Mouse (Mus musculus) embryo, embryonic 9.5 days (tissue): ENCODE results near the gene Aff4.

Experiments used
- DNase-seq: peaks from one replicate; pipeline ENCODE4 v3.0.0-alpha.2; 2017; ENCODE audit errors: extremely low spot score

Aff4 gene

GRCm38 (mm10) chr11:53458996-53459395 lies 108.4 kb downstream of the Aff4 start:
- no peak for DNase-seq

GRCm38 (mm10) chr11:53460192-53460591 lies 109.6 kb downstream of the Aff4 start:
- DNase-seq = no peak

- no peak for DNase-seq
These were observed 111.1 kb downstream of the Aff4 start for GRCm38 (mm10) chr11:53461727-53462126.

- DNase-seq = peak; percentile 52
These were observed 113.2 kb downstream of the Aff4 start for GRCm38 (mm10) chr11:53463551-53464424.

- DNase-seq = peak; percentile 85
These were observed 115.8 kb downstream of the Aff4 start for GRCm38 (mm10) chr11:53466231-53466971.

GRCm38 (mm10) chr11:53469294-53469967 lies 118.8 kb downstream of the Aff4 start:
- DNase-seq = peak; percentile 39

- DNase-seq = peak; percentile 88
These were observed 119.5 kb downstream of the Aff4 start, which contains the start of gene Gm9837 for GRCm38 (mm10) chr11:53469968-53470695. Gene Gm9837 (minus strand): TSS chr11:53470479.
